Comparison of ENCODE assay signal across 18 mouse cellular contexts in genomic region chr16:8603789-8604188, GRCm38 (mm10). TPM values are rescaled to one million over a fixed set of nuclear protein-coding genes. Genes with fewer than 3 reads are reported as not detected.
A peak's percentile ranks its signal among the peaks of the same experiment; 100 is the strongest.
DNase-seq lines count a peak whose midpoint lies in the region; ATAC-seq and TF ChIP-seq lines count a peak whose summit lies in the region.
"Had no signal": no experiment of that assay in that cellular context is flagged by ENCODE, and none has a peak within 500 bp of the region (broad histone marks: within the 10 kb centered on the region; RNA-seq: fewer than 3 reads in every experiment).

No protein-coding gene starts in this region.

- no peak for TF ChIP-seq CTCF in small intestine, adult 2 months (IDR thresholded peaks at IDR 0.05; ENCODE audit: extremely low read depth, insufficient read length, insufficient replicate concordance, low read depth, low read length)

- no peaks in the 10 kb centered on the region for H3K4me1 ChIP-seq in heart, embryonic 12.5 days (replicated peaks)
- H3K4me1 ChIP-seq in liver, embryonic 12.5 days = peaks cover 13% of the 10 kb centered on the region
- H3K4me1 ChIP-seq in small intestine, adult 2 months (ENCODE audit: control insufficient read depth, insufficient read depth, insufficient read length, low read length) = peaks cover 9% of the 10 kb centered on the region; the same call in 1 of the 2 replicates
- H3K4me1 ChIP-seq in limb, embryonic 10.5 days = peaks cover 9% of the 10 kb centered on the region
- H3K4me1 ChIP-seq: forebrain, embryonic 15.5 days; heart, embryonic 13.5 days had no signal

- TF ChIP-seq POLR2A in small intestine, adult 2 months (IDR thresholded peaks at IDR 0.05; ENCODE audit: low read depth, low read length) = no peak

- no peak for DNase-seq in heart, postnatal 4 days
- no peak for DNase-seq in testis, postnatal 10 days (ENCODE audit: low spot score)
- no peak for DNase-seq in embryo, embryonic 11 days
- DNase-seq in limb, embryonic 10.5 days (ENCODE audit: low spot score) = no peak
- DNase-seq: adrenal gland, adult 2 months; cerebellum, adult 11 months; cerebellum, postnatal 14 days; heart, postnatal 36 days; lung, postnatal 10 days; right cerebral cortex, postnatal 14 days; thymus, adult 18-20 months had no signal

- no peak overlapping the region for H3K4me3 ChIP-seq in heart, embryonic 12.5 days
- no peak overlapping the region for H3K4me3 ChIP-seq in liver, embryonic 12.5 days
- H3K4me3 ChIP-seq in small intestine, adult 2 months (ENCODE audit: low read depth, low read length) = no peak overlapping the region
- no peak overlapping the region for H3K4me3 ChIP-seq in limb, embryonic 10.5 days
- H3K4me3 ChIP-seq: forebrain, embryonic 15.5 days; heart, embryonic 13.5 days had no signal

- H3K4me2 ChIP-seq in heart, embryonic 12.5 days = no peak overlapping the region
- peak overlapping the region; percentile 10; the same call in 1 of the 2 replicates for H3K4me2 ChIP-seq in liver, embryonic 12.5 days
- H3K4me2 ChIP-seq: forebrain, embryonic 15.5 days; heart, embryonic 13.5 days had no signal

- no peaks in the 10 kb centered on the region for H3K27me3 ChIP-seq in heart, embryonic 12.5 days (replicated peaks)
- H3K27me3 ChIP-seq in liver, embryonic 12.5 days (replicated peaks) = 0 out of 2 replicates have a peak, but pooled peaks cover 3% of the 10 kb centered on the region
- H3K27me3 ChIP-seq in small intestine, adult 2 months (ENCODE audit: control insufficient read depth, insufficient read depth, low read length) = no peaks in the 10 kb centered on the region
- no peaks in the 10 kb centered on the region for H3K27me3 ChIP-seq in limb, embryonic 10.5 days (ENCODE audit: low read depth, poor library complexity, severe bottlenecking)
- H3K27me3 ChIP-seq: heart, embryonic 13.5 days had no signal

- 0 out of 2 replicates have a peak, but pooled peaks have one; percentile 29 for ATAC-seq in heart, embryonic 12.5 days (ENCODE audit: insufficient number of reproducible peaks, low FRiP score)
- peak; percentile 78 for ATAC-seq in liver, embryonic 12.5 days
- ATAC-seq in megakaryocyte, adult 5-6 weeks (ENCODE audit: poor library complexity, severe bottlenecking) = no peak
- ATAC-seq: forebrain, embryonic 15.5 days; hindbrain, postnatal 0 days had no signal

- no peak overlapping the region for H3K27ac ChIP-seq in heart, embryonic 12.5 days (ENCODE audit: poor library complexity, severe bottlenecking)
- peak overlapping the region; percentile 70 for H3K27ac ChIP-seq in liver, embryonic 12.5 days
- H3K27ac ChIP-seq in small intestine, adult 2 months (ENCODE audit: insufficient read depth, low read depth, low read length) = peak overlapping the region; percentile 93
- H3K27ac ChIP-seq in limb, embryonic 10.5 days = no peak overlapping the region
- H3K27ac ChIP-seq: forebrain, embryonic 15.5 days; heart, embryonic 13.5 days; hindbrain, postnatal 0 days had no signal

- H3K36me3 ChIP-seq in heart, embryonic 12.5 days = peaks cover 27% of the 10 kb centered on the region
- H3K36me3 ChIP-seq in liver, embryonic 12.5 days = 0 out of 2 replicates have a peak, but pooled peaks cover 1% of the 10 kb centered on the region
- H3K36me3 ChIP-seq in small intestine, adult 2 months (ENCODE audit: control insufficient read depth, insufficient read depth, low read length) = peaks cover 7% of the 10 kb centered on the region; the same call in 1 of the 2 replicates
- no peaks in the 10 kb centered on the region for H3K36me3 ChIP-seq in limb, embryonic 10.5 days
- H3K36me3 ChIP-seq: forebrain, embryonic 15.5 days had no signal

- H3K9me3 ChIP-seq in heart, embryonic 12.5 days (replicated peaks) = no peaks in the 10 kb centered on the region
- no peaks in the 10 kb centered on the region for H3K9me3 ChIP-seq in liver, embryonic 12.5 days (replicated peaks)
- H3K9me3 ChIP-seq in limb, embryonic 10.5 days (replicated peaks) = no peaks in the 10 kb centered on the region
- H3K9me3 ChIP-seq: forebrain, embryonic 15.5 days; heart, embryonic 13.5 days had no signal

- no peak overlapping the region for H3K9ac ChIP-seq in heart, embryonic 12.5 days
- H3K9ac ChIP-seq in liver, embryonic 12.5 days = no peak overlapping the region
- H3K9ac ChIP-seq: forebrain, embryonic 15.5 days; heart, embryonic 13.5 days had no signal

- WGBS in heart, embryonic 12.5 days = 47% methylated on average over 3 of the region's 3 CpGs
- WGBS in liver, embryonic 12.5 days (ENCODE audit: insufficient replicate concordance) = 38% methylated on average over 3 of the region's 3 CpGs
- 18% methylated on average over 3 of the region's 3 CpGs for WGBS in small intestine, adult 2 months
- WGBS in limb, embryonic 10.5 days = 86% methylated on average over 3 of the region's 3 CpGs

RNA-seq across cellular contexts. Expression of gene Pmm2, which starts 33.7 kb away (rescaled TPM):
- polyA plus RNA-seq in heart, embryonic 12.5 days (2016; fragmentation: Nextera tagmentation; extraction: Ambion mirVana) = 43.1 and 43.3 TPM in 2 replicates
- 10 to 100 TPM; 36.5 to 39.0 TPM for total RNA-seq in heart, postnatal 4 days (2021)
- polyA plus RNA-seq in liver, embryonic 12.5 days (2016; fragmentation: Nextera tagmentation; extraction: Ambion mirVana) = 41.6 and 42.4 TPM in 2 replicates
- polyA plus RNA-seq in small intestine, adult 2 months (2012; rRNA removed) = 116 and 240 TPM in 2 replicates
- polyA plus RNA-seq in limb, embryonic 10.5 days (2016; fragmentation: Nextera tagmentation; extraction: Ambion mirVana) = 54.6 and 61.2 TPM in 2 replicates
- total RNA-seq in megakaryocyte, adult 5-6 weeks (2015) = 44.8 and 52.5 TPM in 2 replicates
- total RNA-seq in megakaryocyte, adult 5-6 weeks (2017) = 55.3 and 62.6 TPM in 2 replicates

RNA-seq across cellular contexts. Expression of gene Tmem186, which starts 33.7 kb away (rescaled TPM):
- polyA plus RNA-seq in heart, embryonic 12.5 days (2016; fragmentation: Nextera tagmentation; extraction: Ambion mirVana) = 16.9 TPM in 2 replicates
- total RNA-seq in heart, postnatal 4 days (2021) = 10 to 100 TPM; 12.7 to 13.1 TPM
- 12.9 and 14.2 TPM in 2 replicates for polyA plus RNA-seq in liver, embryonic 12.5 days (2016; fragmentation: Nextera tagmentation; extraction: Ambion mirVana)
- polyA plus RNA-seq in small intestine, adult 2 months (2012; rRNA removed) = 6.2 and 8.6 TPM in 2 replicates
- 22.9 and 26.0 TPM in 2 replicates for polyA plus RNA-seq in limb, embryonic 10.5 days (2016; fragmentation: Nextera tagmentation; extraction: Ambion mirVana)
- 4.2 and 4.7 TPM in 2 replicates for total RNA-seq in megakaryocyte, adult 5-6 weeks (2015)
- total RNA-seq in megakaryocyte, adult 5-6 weeks (2017) = 6.6 and 8.0 TPM in 2 replicates

Comparison
In these comparisons a context has a peak if more than half of its experiments do, and no peak if none do; other contexts are left out.
1. H3K27ac ChIP-seq: peak in liver, embryonic 12.5 days (single experiment) and small intestine, adult 2 months (single experiment); none in heart, embryonic 12.5 days (single experiment) and limb, embryonic 10.5 days (single experiment).